Mouse (Mus musculus) heart, embryonic 11.5 days (tissue): ENCODE measurements around the gene Cnksr3. TPM values are rescaled to one million over a fixed set of nuclear protein-coding genes. Genes with fewer than 3 reads are reported as not detected.
A peak's percentile ranks its signal among the peaks of the same experiment; 100 is the strongest.

Experiments
- ATAC-seq: fragments of 200-750 bp; cut with Nextera tagmentation; replicated peaks from 2 replicates; pipeline ENCODE4 v1.8.0; 2017; ENCODE audit warnings: moderate library complexity; ENCODE audit not compliant: insufficient number of reproducible peaks, low FRiP score, low TSS enrichment
- H3K27ac ChIP-seq: fragments of 300-500 bp; sonication (generic); 2 replicates; pipeline ENCODE4 v1.5.1; 2014; ENCODE audit warnings: mild to moderate bottlenecking, low read depth, low read length
- H3K27me3 ChIP-seq: fragments of 300-500 bp; sonication (generic); 2 replicates; pipeline ENCODE4 v1.6.1; 2014; ENCODE audit warnings: mild to moderate bottlenecking, low read length, mixed read lengths; ENCODE audit not compliant: control insufficient read depth, insufficient read depth
- H3K36me3 ChIP-seq: fragments of 300-500 bp; sonication (generic); 2 replicates; pipeline ENCODE4 v1.6.1; 2014; ENCODE audit warnings: mild to moderate bottlenecking, low read length, moderate library complexity, mixed read lengths; ENCODE audit not compliant: control insufficient read depth, insufficient read depth
- H3K4me1 ChIP-seq: fragments of 300-500 bp; sonication (generic); 2 replicates; pipeline ENCODE4 v1.6.1; 2014; ENCODE audit warnings: low read length; ENCODE audit not compliant: control insufficient read depth, insufficient read depth
- H3K4me2 ChIP-seq: fragments of 300-500 bp; sonication (generic); 2 replicates; pipeline ENCODE4 v1.6.1; 2014; ENCODE audit warnings: mild to moderate bottlenecking, moderate library complexity
- H3K4me3 ChIP-seq: fragments of 300-500 bp; sonication (generic); 2 replicates; pipeline ENCODE4 v1.5.1; 2014; ENCODE audit warnings: low read depth, low read length
- H3K9ac ChIP-seq: fragments of 300-500 bp; sonication (generic); 2 replicates; pipeline ENCODE4 v1.6.1; 2014; ENCODE audit warnings: mild to moderate bottlenecking, low read depth, low read length, moderate library complexity
- H3K9me3 ChIP-seq: fragments of 300-500 bp; sonication (generic); replicated peaks from 2 replicates; pipeline ENCODE4 v1.6.1; 2016; ENCODE audit warnings: low read length; ENCODE audit not compliant: control insufficient read depth
- WGBS: fragments of 180-500 bp; shearing (Covaris S2); extraction: QIAGEN DNeasy Blood & Tissue Kit; methylation state at CpG from one replicate; pipeline ENCODE4 v1.1.7; 2014; ENCODE audit not compliant: insufficient replicate concordance; 5-methylcytosine and 5-hydroxymethylcytosine counted together
- polyA plus RNA-seq: library from polyadenylated mRNA; unstranded; fragments of >200 nt; fragmentation: Nextera tagmentation; extraction: Ambion mirVana; gene quantifications from 2 replicates; pipeline ENCODE4 v1.2.1, GENCODE M21; 2014

Cnksr3 gene
- polyA plus RNA-seq, 1 experiment from 2014 or later: 3.9 TPM

DNA sequence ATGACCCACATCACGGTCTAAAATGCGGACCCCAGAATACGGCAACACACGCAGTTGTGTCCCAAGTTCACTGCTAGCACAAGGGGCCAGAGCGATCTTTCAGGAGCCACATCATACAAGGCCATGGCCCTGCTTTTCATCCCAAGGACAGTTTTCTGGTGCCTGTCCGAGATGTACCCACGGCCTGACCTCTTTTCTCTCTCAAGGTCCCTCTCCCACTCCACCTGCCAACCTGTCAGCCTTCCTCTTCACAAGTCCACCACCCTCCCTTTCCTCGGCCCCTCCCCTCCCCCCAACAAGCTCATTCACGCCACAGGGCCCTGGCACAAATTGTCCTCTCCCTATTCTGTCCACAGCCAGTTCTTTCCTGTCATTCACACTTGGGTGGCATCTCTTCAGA lies 9.5 kb downstream of the Cnksr3 start:
- 83% methylated on average over 9 of the region's 9 CpGs for WGBS
- no peak overlapping the region for H3K27ac ChIP-seq
- ATAC-seq: no peak

DNA sequence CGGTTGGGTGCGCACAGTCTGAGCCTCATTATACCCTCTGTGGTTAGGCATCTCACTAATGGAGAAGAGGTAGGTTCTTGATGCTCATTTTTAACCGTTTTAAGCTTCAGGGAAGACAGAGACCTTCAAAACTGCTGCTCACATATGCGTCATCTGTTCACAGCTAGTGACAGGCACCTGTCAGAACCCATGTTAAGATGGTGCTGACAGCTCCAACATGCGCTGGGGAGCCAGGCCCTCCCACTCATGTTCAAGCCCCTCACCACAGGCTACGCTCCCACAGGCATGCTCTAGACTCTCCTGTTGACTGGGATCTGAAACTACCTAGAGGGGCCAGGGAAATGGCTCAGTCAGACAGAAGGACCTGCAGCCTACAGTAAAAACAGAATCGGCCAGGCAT lies 11.4 kb downstream of the Cnksr3 start:
- Histone ChIP-seq H3K4me2 (no peak overlapping the region), H3K4me3 (no peak overlapping the region), H3K9ac (no peak overlapping the region), H3K36me3 (no peaks in the 10 kb centered on the region), H3K27ac (no peak overlapping the region), H3K4me1 (peaks cover 14% of the 10 kb centered on the region), H3K27me3 (no peaks in the 10 kb centered on the region), H3K9me3 (no peaks in the 10 kb centered on the region)
- ATAC-seq: no peak
- 69% methylated on average over 7 of the region's 7 CpGs for WGBS

More for the DNA sequence above, 9.5 kb downstream of the Cnksr3 start:
- Histone ChIP-seq H3K36me3 (no peaks in the 10 kb centered on the region), H3K4me1 (peaks cover 5% of the 10 kb centered on the region), H3K4me2 (no peak overlapping the region), H3K9ac (no peak overlapping the region), H3K4me3 (no peak overlapping the region), H3K9me3 (no peaks in the 10 kb centered on the region), H3K27me3 (no peaks in the 10 kb centered on the region)

DNA sequence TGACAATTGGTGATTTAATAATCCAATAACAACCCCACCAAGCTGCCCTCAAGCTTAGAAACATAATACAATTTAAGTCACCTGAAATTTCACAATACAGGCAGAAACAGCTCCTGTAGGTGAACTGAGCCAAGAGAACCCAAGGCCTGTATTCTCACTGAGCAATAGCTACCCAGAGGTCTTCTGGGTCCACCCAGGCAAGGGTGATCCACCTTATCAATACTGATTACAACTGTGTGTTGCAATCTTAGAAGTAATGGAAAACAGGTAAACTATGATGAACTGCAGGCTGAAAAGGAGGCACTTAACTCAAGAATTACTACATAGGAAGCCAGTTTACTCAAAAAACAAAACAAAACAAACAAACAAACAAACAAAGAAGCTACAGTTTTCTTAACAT lies 13.8 kb downstream of the Cnksr3 start:
- Histone ChIP-seq H3K9me3 (no peaks in the 10 kb centered on the region), H3K4me1 (peaks cover 20% of the 10 kb centered on the region), H3K4me3 (no peak overlapping the region), H3K4me2 (no peak overlapping the region), H3K9ac (no peak overlapping the region), H3K36me3 (no peaks in the 10 kb centered on the region), H3K27me3 (no peaks in the 10 kb centered on the region), H3K27ac (no peak overlapping the region)
- no peak for ATAC-seq

DNA sequence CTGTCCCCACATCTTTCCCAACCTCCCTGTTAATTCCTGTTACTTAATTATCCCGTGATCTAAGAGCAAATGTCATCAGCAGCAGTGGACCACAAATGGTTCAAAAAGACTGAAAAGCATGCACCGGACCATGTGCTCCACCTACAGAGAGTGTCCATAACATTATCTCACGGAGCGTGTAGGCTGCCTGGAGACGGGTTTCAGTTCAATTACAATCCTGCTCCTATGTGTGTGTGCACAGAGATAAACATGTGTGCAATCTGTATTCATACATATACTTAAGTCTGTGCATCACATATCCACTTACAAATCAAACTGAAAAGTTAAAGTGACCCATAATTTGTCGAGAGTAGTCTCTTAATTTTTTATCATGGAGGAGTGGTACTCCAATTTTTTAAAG lies 14.3 kb downstream of the Cnksr3 start:
- no peak overlapping the region for H3K9ac ChIP-seq
- no peak overlapping the region for H3K4me3 ChIP-seq
- 74% methylated on average over 6 of the region's 6 CpGs for WGBS
- ATAC-seq: no peak
- H3K9me3 ChIP-seq: no peaks in the 10 kb centered on the region
- H3K4me2 ChIP-seq: no peak overlapping the region
- H3K36me3 ChIP-seq: no peaks in the 10 kb centered on the region
- H3K27ac ChIP-seq: no peak overlapping the region
- H3K27me3 ChIP-seq: no peaks in the 10 kb centered on the region
- H3K4me1 ChIP-seq: peaks cover 20% of the 10 kb centered on the region

DNA sequence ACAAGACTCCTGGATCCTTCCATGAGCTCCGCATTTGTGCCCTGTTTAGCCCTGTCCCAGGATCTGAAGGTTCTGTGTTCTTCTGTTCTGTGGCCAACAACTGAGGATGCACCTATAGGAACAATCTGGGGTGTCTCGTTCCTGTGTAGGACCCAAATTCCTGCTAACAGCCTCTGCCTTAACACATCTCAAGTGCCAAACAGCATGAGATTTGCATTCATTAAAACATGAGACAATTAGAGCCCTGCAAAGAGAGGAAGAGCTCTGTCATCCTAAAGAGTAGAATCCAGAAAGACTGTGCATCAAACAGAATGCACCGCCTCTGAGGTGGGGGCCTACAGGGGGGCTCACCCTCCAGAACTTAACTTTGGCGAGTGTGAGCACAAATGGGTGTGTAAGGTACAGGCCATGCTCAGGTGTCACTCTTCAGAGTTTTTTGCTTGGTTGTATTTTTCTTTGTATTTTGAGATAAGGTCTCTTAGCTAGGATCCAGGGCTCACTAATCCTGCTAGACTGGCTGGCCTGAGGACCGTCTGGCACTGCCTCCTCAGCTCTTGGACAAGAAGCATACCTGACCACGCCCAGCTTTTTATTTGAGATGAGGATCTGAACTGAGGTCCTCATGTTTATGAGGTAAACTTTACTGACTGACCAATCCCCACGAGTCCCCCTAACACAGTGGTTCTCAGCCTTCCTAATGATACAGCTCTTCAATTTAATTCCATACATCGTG lies 15.2 kb downstream of the Cnksr3 start:
- Histone ChIP-seq H3K27ac (0 out of 2 replicates have a peak overlapping the region, but pooled peaks have one; percentile 22), H3K4me2 (no peak overlapping the region), H3K4me1 (peaks cover 20% of the 10 kb centered on the region), H3K9me3 (no peaks in the 10 kb centered on the region), H3K27me3 (no peaks in the 10 kb centered on the region), H3K9ac (no peak overlapping the region), H3K4me3 (no peak overlapping the region), H3K36me3 (no peaks in the 10 kb centered on the region)
- WGBS: 67% methylated on average over 8 of the region's 8 CpGs
- ATAC-seq: no peak

DNA sequence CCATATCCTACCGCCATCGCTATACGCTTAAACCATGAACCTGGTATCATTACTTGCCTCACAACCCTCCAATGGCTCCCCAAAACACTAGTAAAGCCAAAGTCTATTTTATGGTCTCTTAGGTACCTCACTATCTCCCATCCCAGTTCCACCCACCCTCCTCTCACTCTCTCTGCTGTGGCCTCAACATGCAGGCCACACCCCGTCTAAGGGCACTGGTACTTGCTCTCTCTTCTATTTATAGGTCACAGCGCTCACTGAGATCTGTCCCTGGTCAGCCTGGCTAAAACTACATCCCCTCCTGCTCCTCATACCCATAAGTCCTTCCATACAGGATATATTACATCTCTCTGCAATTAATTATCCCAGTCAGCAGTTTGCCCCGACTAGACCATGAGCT lies 16.1 kb downstream of the Cnksr3 start:
- Histone ChIP-seq H3K4me2 (no peak overlapping the region), H3K36me3 (no peaks in the 10 kb centered on the region), H3K27ac (peak overlapping the region; percentile 8; the same call in 1 of the 2 replicates), H3K9ac (no peak overlapping the region), H3K4me1 (peaks cover 20% of the 10 kb centered on the region), H3K27me3 (no peaks in the 10 kb centered on the region), H3K4me3 (no peak overlapping the region), H3K9me3 (no peaks in the 10 kb centered on the region)
- WGBS: 61% methylated on average over 6 of the region's 6 CpGs
- ATAC-seq: peak; percentile 47; the same call in 1 of the 2 replicates

DNA sequence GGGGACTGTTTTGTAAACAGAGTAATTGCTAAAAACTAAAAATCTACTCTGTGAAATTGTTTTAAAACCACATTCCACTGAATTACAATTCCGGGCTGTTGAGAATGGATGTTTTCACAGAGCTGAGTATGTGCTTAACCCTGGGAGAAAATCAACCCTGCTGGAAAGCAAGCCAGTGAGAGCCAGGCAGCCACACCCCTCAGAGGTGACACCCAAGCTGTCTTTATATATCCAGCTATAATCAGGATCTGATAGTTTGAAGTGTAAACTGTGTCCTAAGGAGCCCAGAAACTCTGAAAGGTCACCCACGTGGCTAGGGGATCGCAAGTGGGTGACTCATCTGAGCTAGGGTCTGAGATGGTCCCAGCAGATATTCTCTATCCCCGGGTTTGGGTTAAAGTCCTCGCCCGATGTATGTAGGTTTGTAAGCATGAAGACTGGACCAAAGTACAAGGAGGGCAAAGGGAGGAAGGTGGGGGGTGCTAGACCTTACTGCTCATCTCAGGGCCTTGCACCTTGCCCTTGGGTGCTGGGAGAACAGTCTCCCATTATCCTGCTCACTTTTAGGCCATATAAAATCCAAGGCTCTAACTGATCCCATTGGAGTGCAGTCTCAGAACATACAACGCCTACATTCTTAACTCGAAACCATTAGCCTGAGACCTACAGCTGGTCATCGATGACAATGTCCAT lies 20.2 kb downstream of the Cnksr3 start:
- 72% methylated on average over 9 of the region's 9 CpGs for WGBS
- Histone ChIP-seq H3K9ac (no peak overlapping the region), H3K4me2 (no peak overlapping the region), H3K9me3 (no peaks in the 10 kb centered on the region), H3K4me1 (peaks cover 22% of the 10 kb centered on the region), H3K27me3 (no peaks in the 10 kb centered on the region), H3K27ac (no peak overlapping the region), H3K4me3 (no peak overlapping the region), H3K36me3 (no peaks in the 10 kb centered on the region)
- ATAC-seq: no peak

DNA sequence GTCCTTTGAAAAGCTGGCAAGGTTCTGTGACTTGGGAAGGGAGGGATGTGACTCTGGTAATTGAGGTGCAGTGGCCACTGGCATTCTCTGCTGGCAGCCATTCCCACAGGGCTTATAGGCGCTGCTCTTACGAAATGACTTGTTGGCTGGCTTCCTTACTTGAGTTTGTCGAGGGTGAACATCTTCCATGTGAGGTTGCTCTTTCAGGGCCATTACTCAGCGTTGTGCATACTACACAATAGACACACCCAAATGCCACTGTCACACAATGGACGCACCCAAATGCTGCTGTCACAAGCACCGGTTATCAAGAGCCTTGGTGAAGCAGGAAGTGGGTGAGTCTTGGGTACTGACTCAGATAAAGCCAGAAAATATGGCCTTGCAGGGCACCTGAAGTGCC lies 22.8 kb downstream of the Cnksr3 start:
- Histone ChIP-seq H3K9ac (no peak overlapping the region), H3K4me2 (no peak overlapping the region), H3K4me1 (0 out of 2 replicates have a peak, but pooled peaks cover 4% of the 10 kb centered on the region), H3K9me3 (no peaks in the 10 kb centered on the region), H3K27ac (no peak overlapping the region), H3K27me3 (no peaks in the 10 kb centered on the region), H3K36me3 (no peaks in the 10 kb centered on the region), H3K4me3 (no peak overlapping the region)
- 80% methylated on average over 6 of the region's 6 CpGs for WGBS
- no peak for ATAC-seq

DNA sequence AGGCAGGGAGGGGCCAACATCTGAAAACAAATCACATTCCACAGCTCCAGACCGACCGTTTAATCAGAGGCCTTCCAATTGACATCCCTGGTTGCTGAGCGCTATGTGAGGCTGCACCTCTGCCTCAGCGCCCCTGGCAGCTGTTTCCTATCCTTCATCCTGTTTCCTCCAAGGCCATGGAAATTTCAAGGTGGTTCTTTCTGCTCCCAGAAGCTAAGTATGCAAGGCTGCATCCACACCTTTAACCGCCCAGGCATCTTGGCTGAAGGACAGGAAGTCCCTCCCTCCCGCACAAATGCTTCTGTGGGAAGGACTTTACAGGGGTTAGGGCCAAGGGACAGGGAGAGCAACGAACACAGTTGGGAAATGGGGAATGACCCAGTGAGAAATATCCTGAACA lies 24.2 kb downstream of the Cnksr3 start:
- no peak overlapping the region for H3K4me2 ChIP-seq
- no peak for ATAC-seq
- H3K27ac ChIP-seq: no peak overlapping the region
- H3K9ac ChIP-seq: no peak overlapping the region
- H3K9me3 ChIP-seq: no peaks in the 10 kb centered on the region
- 0 out of 2 replicates have a peak, but pooled peaks cover 11% of the 10 kb centered on the region for H3K4me1 ChIP-seq
- H3K36me3 ChIP-seq: no peaks in the 10 kb centered on the region
- WGBS: 47% methylated on average over 7 of the region's 7 CpGs
- H3K27me3 ChIP-seq: no peaks in the 10 kb centered on the region
- H3K4me3 ChIP-seq: no peak overlapping the region
